8 mouse cellular contexts compared by ENCODE assay signal in genomic region chr12:111040531-111040860, GRCm38 (mm10). TPM values are rescaled to one million over a fixed set of nuclear protein-coding genes. Genes with fewer than 3 reads are reported as not detected.
DNase-seq lines count a peak whose midpoint lies in the region; ATAC-seq and TF ChIP-seq lines count a peak whose summit lies in the region.

No protein-coding gene starts in this region.

- peaks cover 29% of the 10 kb centered on the region for H3K4me1 ChIP-seq in kidney, embryonic 16.5 days (ENCODE audit: insufficient read depth, low read length)
- peaks cover 4% of the 10 kb centered on the region for H3K4me1 ChIP-seq in bone marrow, adult 2 months (ENCODE audit: control insufficient read depth, insufficient read depth, low read length)
- H3K4me1 ChIP-seq in hindbrain, embryonic 15.5 days (replicated peaks): peaks cover 23% of the 10 kb centered on the region
- peaks cover 19% of the 10 kb centered on the region for H3K4me1 ChIP-seq in midbrain, embryonic 16.5 days (ENCODE audit: control insufficient read depth, insufficient read depth, low read length)

- TF ChIP-seq POLR2A in bone marrow, adult 2 months (IDR thresholded peaks at IDR 0.05; ENCODE audit: borderline replicate concordance, control insufficient read depth, low read depth, low read length): no peak

- H3K27ac ChIP-seq in kidney, embryonic 16.5 days (ENCODE audit: low read length): no peak overlapping the region
- no peak overlapping the region for H3K27ac ChIP-seq in bone marrow, adult 2 months (ENCODE audit: control insufficient read depth, insufficient read depth, low read depth, low read length, poor library complexity)
- H3K27ac ChIP-seq in hindbrain, embryonic 15.5 days (replicated peaks): no peak overlapping the region
- no peak overlapping the region for H3K27ac ChIP-seq in midbrain, embryonic 16.5 days (ENCODE audit: low read length)

- no peak for DNase-seq in kidney, adult 9 months
- DNase-seq in right cerebral cortex, postnatal 14 days: no peak
- no peak for DNase-seq in right cerebral cortex, postnatal 36 days (ENCODE audit: low spot score in 2 of 2)
- no peak for DNase-seq in layer of hippocampus, postnatal 14 days (ENCODE audit: low spot score in 2 of 2)

- TF ChIP-seq CTCF in bone marrow, adult 2 months (IDR thresholded peaks at IDR 0.05; ENCODE audit: control insufficient read depth, insufficient read depth, low read length): no peak

- H3K27me3 ChIP-seq in kidney, embryonic 16.5 days (ENCODE audit: insufficient read depth, low read length): no peaks in the 10 kb centered on the region
- H3K27me3 ChIP-seq in hindbrain, embryonic 15.5 days: no peaks in the 10 kb centered on the region
- H3K27me3 ChIP-seq in midbrain, embryonic 16.5 days (ENCODE audit: control insufficient read depth, insufficient read depth, low read depth, low read length): no peaks in the 10 kb centered on the region

- ATAC-seq in kidney, embryonic 16.5 days (ENCODE audit: low FRiP score, low TSS enrichment): no peak
- no peak for ATAC-seq in hindbrain, embryonic 15.5 days (ENCODE audit: low FRiP score, low read depth)
- no peak for ATAC-seq in midbrain, embryonic 16.5 days

- no peaks in the 10 kb centered on the region for H3K9me3 ChIP-seq in kidney, embryonic 16.5 days (ENCODE audit: low read length)
- no peaks in the 10 kb centered on the region for H3K9me3 ChIP-seq in hindbrain, embryonic 15.5 days
- no peaks in the 10 kb centered on the region for H3K9me3 ChIP-seq in midbrain, embryonic 16.5 days (replicated peaks; ENCODE audit: control insufficient read depth, low read length, poor library complexity, severe bottlenecking)

- H3K9ac ChIP-seq in kidney, embryonic 16.5 days (replicated peaks; ENCODE audit: low read length): peak overlapping the region; percentile 98
- H3K9ac ChIP-seq in hindbrain, embryonic 15.5 days: peak overlapping the region; percentile 77
- H3K9ac ChIP-seq in midbrain, embryonic 16.5 days (ENCODE audit: low read depth, low read length): peak overlapping the region; percentile 91

- peaks cover 10% of the 10 kb centered on the region; the same call in 1 of the 2 replicates for H3K36me3 ChIP-seq in kidney, embryonic 16.5 days (ENCODE audit: insufficient read depth, low read length)
- no peaks in the 10 kb centered on the region for H3K36me3 ChIP-seq in hindbrain, embryonic 15.5 days
- no peaks in the 10 kb centered on the region for H3K36me3 ChIP-seq in midbrain, embryonic 16.5 days (ENCODE audit: control insufficient read depth, insufficient read depth, low read length)

- 0% methylated on average over 3 of the region's 3 CpGs for WGBS in kidney, embryonic 16.5 days
- 0% methylated on average over 3 of the region's 3 CpGs for WGBS in bone marrow, adult 2 months
- 7% methylated on average over 3 of the region's 3 CpGs for WGBS in hindbrain, embryonic 15.5 days
- WGBS in midbrain, embryonic 16.5 days: 3% methylated on average over 3 of the region's 3 CpGs

- H3K4me3 ChIP-seq in kidney, embryonic 16.5 days (ENCODE audit: low read length): peak overlapping the region; percentile 98
- H3K4me3 ChIP-seq in bone marrow, adult 2 months (replicated peaks; ENCODE audit: control insufficient read depth, low read depth, low read length): peak overlapping the region; percentile 93
- H3K4me3 ChIP-seq in hindbrain, embryonic 15.5 days: peak overlapping the region; percentile 75
- peak overlapping the region; percentile 96 for H3K4me3 ChIP-seq in midbrain, embryonic 16.5 days (ENCODE audit: low read depth, low read length)

- peak overlapping the region; percentile 87 for H3K4me2 ChIP-seq in kidney, embryonic 16.5 days (replicated peaks; ENCODE audit: low read depth, low read length)
- H3K4me2 ChIP-seq in hindbrain, embryonic 15.5 days: peak overlapping the region; percentile 95
- peak overlapping the region; percentile 91 for H3K4me2 ChIP-seq in midbrain, embryonic 16.5 days (ENCODE audit: low read length)

RNA-seq across cellular contexts. Expression of gene Rcor1, which starts 1.3 kb away (rescaled TPM):
- polyA plus RNA-seq in kidney, embryonic 16.5 days (2015; fragmentation: Nextera tagmentation; extraction: Ambion mirVana): 9.7 and 9.8 TPM in 2 replicates
- polyA plus RNA-seq in bone marrow, adult 2 months (2011; ENCODE audit: insufficient read depth, insufficient read length, low replicate concordance, missing spikeins): 9.9 and 14.6 TPM in 2 replicates
- 5.7 and 5.9 TPM in 2 replicates for polyA plus RNA-seq in hindbrain, embryonic 15.5 days (2015; fragmentation: Nextera tagmentation; extraction: Ambion mirVana)
- polyA plus RNA-seq in midbrain, embryonic 16.5 days (2015; fragmentation: Nextera tagmentation; extraction: Ambion mirVana): 4.4 and 5.3 TPM in 2 replicates
- total RNA-seq in layer of hippocampus, postnatal 14 days (2021): 10 to 100 TPM; 17.6 to 19.2 TPM
